Mouse (Mus musculus): ENCODE data around the gene Notch3. TPM values are rescaled to one million over a fixed set of nuclear protein-coding genes. Genes with fewer than 3 reads are reported as not detected.

Notch3 gene
- total RNA-seq, 1 experiment = 37.4 TPM

- Histone ChIP-seq H3K9ac (ENCODE audit: insufficient read depth, low read depth, low read length, poor library complexity, severe bottlenecking) (no peak overlapping the region), H3K9me3 (ENCODE audit: control insufficient read depth, insufficient read depth, low read depth, low read length) (no peaks in the 10 kb centered on the region), H3K4me1 (ENCODE audit: control insufficient read depth in 2 of 2, insufficient read depth in 2 of 2, low read length in 2 of 2, poor library complexity in 1 of 2) (peaks cover 0 to 3% of the 10 kb centered on the region in 2 experiments; a peak in 1 of 4 replicates), H3K36me3 (ENCODE audit: control insufficient read depth, insufficient read depth, low read length, poor library complexity, severe bottlenecking) (peaks cover 65% of the 10 kb centered on the region), H3K4me3 (ENCODE audit: insufficient read depth in 1 of 2, low read depth in 1 of 2, low read length in 2 of 2, poor library complexity in 1 of 2, severe bottlenecking in 1 of 2) (no peak overlapping the region), H3K27ac (ENCODE audit: insufficient read depth, low read depth, low read length, poor library complexity, severe bottlenecking) (no peak overlapping the region)
- TF ChIP-seq HCFC1 (IDR thresholded peaks at IDR 0.05; ENCODE audit: borderline replicate concordance, insufficient read depth, low read length) (no peak), ZC3H11A (IDR thresholded peaks at IDR 0.05; ENCODE audit: borderline replicate concordance, low read depth, low read length) (no peak), CHD2 (IDR thresholded peaks at IDR 0.05; ENCODE audit: low read depth, low read length) (no peak), MAFK (IDR thresholded peaks at IDR 0.05; ENCODE audit: insufficient read depth, low read depth, low read length) (no peak), ZNF384 (IDR thresholded peaks at IDR 0.05; ENCODE audit: low read depth, low read length) (no peak)
- DNase-seq (ENCODE audit: low read depth, low spot score) = no peak
- in situ Hi-C loops (cut with MboI; ENCODE audit: low sequenced_read_pairs in 2 of 2, unreplicated experiment in 2 of 2) = no loop called here
Measured at GRCm38 (mm10) chr17:32207586-32208245, 41.1 kb upstream of the Notch3 start.

GRCm38 (mm10) chr17:32205345-32205744 lies 38.7 kb upstream of the Notch3 start:
- Histone ChIP-seq H3K4me3 (ENCODE audit: insufficient read depth in 1 of 2, low read depth in 1 of 2, low read length in 2 of 2, poor library complexity in 1 of 2, severe bottlenecking in 1 of 2) (no peak overlapping the region), H3K9me3 (ENCODE audit: control insufficient read depth, insufficient read depth, low read depth, low read length) (no peaks in the 10 kb centered on the region), H3K27ac (ENCODE audit: insufficient read depth, low read depth, low read length, poor library complexity, severe bottlenecking) (no peak overlapping the region), H3K9ac (ENCODE audit: insufficient read depth, low read depth, low read length, poor library complexity, severe bottlenecking) (no peak overlapping the region), H3K4me1 (ENCODE audit: control insufficient read depth in 2 of 2, insufficient read depth in 2 of 2, low read length in 2 of 2, poor library complexity in 1 of 2) (peaks cover 0 to 17% of the 10 kb centered on the region in 2 experiments; a peak in 1 of 4 replicates), H3K36me3 (ENCODE audit: control insufficient read depth, insufficient read depth, low read length, poor library complexity, severe bottlenecking) (peaks cover 70% of the 10 kb centered on the region)
- in situ Hi-C loops (cut with MboI; ENCODE audit: low sequenced_read_pairs in 2 of 2, unreplicated experiment in 2 of 2) = no loop called here
- TF ChIP-seq ZC3H11A (IDR thresholded peaks at IDR 0.05; ENCODE audit: borderline replicate concordance, low read depth, low read length) (no peak), CHD2 (IDR thresholded peaks at IDR 0.05; ENCODE audit: low read depth, low read length) (no peak), HCFC1 (IDR thresholded peaks at IDR 0.05; ENCODE audit: borderline replicate concordance, insufficient read depth, low read length) (no peak), ZNF384 (IDR thresholded peaks at IDR 0.05; ENCODE audit: low read depth, low read length) (no peak), MAFK (IDR thresholded peaks at IDR 0.05; ENCODE audit: insufficient read depth, low read depth, low read length) (no peak)
- DNase-seq (ENCODE audit: low read depth, low spot score) = no peak

- no peak overlapping the region for H3K9ac ChIP-seq (ENCODE audit: insufficient read depth, low read depth, low read length, poor library complexity, severe bottlenecking)
- H3K27ac ChIP-seq (ENCODE audit: insufficient read depth, low read depth, low read length, poor library complexity, severe bottlenecking) = no peak overlapping the region
- no peak for DNase-seq (ENCODE audit: low read depth, low spot score)
- H3K4me1 ChIP-seq (ENCODE audit: control insufficient read depth in 2 of 2, insufficient read depth in 2 of 2, low read length in 2 of 2, poor library complexity in 1 of 2) = peaks cover 0 to 15% of the 10 kb centered on the region in 2 experiments; a peak in 1 of 4 replicates
- TF ChIP-seq CHD2 (IDR thresholded peaks at IDR 0.05; ENCODE audit: low read depth, low read length) (no peak), HCFC1 (IDR thresholded peaks at IDR 0.05; ENCODE audit: borderline replicate concordance, insufficient read depth, low read length) (no peak), ZNF384 (IDR thresholded peaks at IDR 0.05; ENCODE audit: low read depth, low read length) (no peak), MAFK (IDR thresholded peaks at IDR 0.05; ENCODE audit: insufficient read depth, low read depth, low read length) (peak; percentile 63; the same call in 1 of the 2 replicates), ZC3H11A (IDR thresholded peaks at IDR 0.05; ENCODE audit: borderline replicate concordance, low read depth, low read length) (no peak)
- no peak overlapping the region for H3K4me3 ChIP-seq (ENCODE audit: insufficient read depth in 1 of 2, low read depth in 1 of 2, low read length in 2 of 2, poor library complexity in 1 of 2, severe bottlenecking in 1 of 2)
- in situ Hi-C loops (cut with MboI; ENCODE audit: low sequenced_read_pairs in 2 of 2, unreplicated experiment in 2 of 2) = no loop called here
- no peaks in the 10 kb centered on the region for H3K9me3 ChIP-seq (ENCODE audit: control insufficient read depth, insufficient read depth, low read depth, low read length)
- H3K36me3 ChIP-seq (ENCODE audit: control insufficient read depth, insufficient read depth, low read length, poor library complexity, severe bottlenecking) = peaks cover 84% of the 10 kb centered on the region
Measured at GRCm38 (mm10) chr17:32202972-32203371, 36.3 kb upstream of the Notch3 start.

GRCm38 (mm10) chr17:32201086-32201485 lies 34.4 kb upstream of the Notch3 start:
- Histone ChIP-seq H3K4me1 (ENCODE audit: control insufficient read depth in 2 of 2, insufficient read depth in 2 of 2, low read length in 2 of 2, poor library complexity in 1 of 2) (peaks cover 0 to 15% of the 10 kb centered on the region in 2 experiments; a peak in 1 of 4 replicates), H3K4me3 (ENCODE audit: insufficient read depth in 1 of 2, low read depth in 1 of 2, low read length in 2 of 2, poor library complexity in 1 of 2, severe bottlenecking in 1 of 2) (no peak overlapping the region), H3K27ac (ENCODE audit: insufficient read depth, low read depth, low read length, poor library complexity, severe bottlenecking) (no peak overlapping the region), H3K9ac (ENCODE audit: insufficient read depth, low read depth, low read length, poor library complexity, severe bottlenecking) (no peak overlapping the region), H3K9me3 (ENCODE audit: control insufficient read depth, insufficient read depth, low read depth, low read length) (no peaks in the 10 kb centered on the region), H3K36me3 (ENCODE audit: control insufficient read depth, insufficient read depth, low read length, poor library complexity, severe bottlenecking) (peaks cover 89% of the 10 kb centered on the region)
- in situ Hi-C loops (cut with MboI; ENCODE audit: low sequenced_read_pairs in 2 of 2, unreplicated experiment in 2 of 2) = no loop called here
- no peak for DNase-seq (ENCODE audit: low read depth, low spot score)
- no peak for TF ChIP-seq ZC3H11A (IDR thresholded peaks at IDR 0.05; ENCODE audit: borderline replicate concordance, low read depth, low read length)
- no peak for TF ChIP-seq CHD2 (IDR thresholded peaks at IDR 0.05; ENCODE audit: low read depth, low read length)
- TF ChIP-seq MAFK (IDR thresholded peaks at IDR 0.05; ENCODE audit: insufficient read depth, low read depth, low read length) = no peak
- no peak for TF ChIP-seq HCFC1 (IDR thresholded peaks at IDR 0.05; ENCODE audit: borderline replicate concordance, insufficient read depth, low read length)
- TF ChIP-seq ZNF384 (IDR thresholded peaks at IDR 0.05; ENCODE audit: low read depth, low read length) = no peak

All from ES-E14 (cell line).